In genomic region chr6:147705936-147706335, GRCm38 (mm10) we compare ENCODE assay signal across 28 mouse cellular contexts.
"Had no signal": no experiment of that assay in that cellular context is flagged by ENCODE, and none has a peak within 500 bp of the region (broad histone marks: within the 10 kb centered on the region; RNA-seq: fewer than 3 reads in every experiment).

No protein-coding gene starts in this region.

- H3K4me3 ChIP-seq: embryonic facial prominence, embryonic 10.5 days; embryonic facial prominence, embryonic 12.5 days; embryonic facial prominence, embryonic 13.5 days; embryonic facial prominence, embryonic 15.5 days; erythroblast, embryonic 14.5 days; forebrain, embryonic 10.5 days; forebrain, embryonic 12.5 days; forebrain, embryonic 13.5 days; forebrain, embryonic 15.5 days; gastrocnemius, adult 2 months had no signal

- H3K27me3 ChIP-seq: embryonic facial prominence, embryonic 12.5 days; embryonic facial prominence, embryonic 13.5 days; embryonic facial prominence, embryonic 15.5 days; forebrain, embryonic 12.5 days; forebrain, embryonic 13.5 days; forebrain, embryonic 15.5 days had no signal

- H3K9ac ChIP-seq: embryonic facial prominence, embryonic 12.5 days; embryonic facial prominence, embryonic 13.5 days; embryonic facial prominence, embryonic 15.5 days; forebrain, embryonic 12.5 days; forebrain, embryonic 13.5 days; forebrain, embryonic 15.5 days; forebrain, postnatal 0 days had no signal

- H3K27ac ChIP-seq: embryonic facial prominence, embryonic 10.5 days; embryonic facial prominence, embryonic 12.5 days; embryonic facial prominence, embryonic 13.5 days; embryonic facial prominence, embryonic 15.5 days; forebrain, embryonic 10.5 days; forebrain, embryonic 12.5 days; forebrain, embryonic 13.5 days; forebrain, embryonic 15.5 days; gastrocnemius, adult 2 months had no signal

- H3K36me3 ChIP-seq: embryonic facial prominence, embryonic 10.5 days; embryonic facial prominence, embryonic 12.5 days; embryonic facial prominence, embryonic 13.5 days; embryonic facial prominence, embryonic 15.5 days; forebrain, embryonic 10.5 days; forebrain, embryonic 12.5 days; forebrain, embryonic 15.5 days had no signal

- ATAC-seq: forebrain, embryonic 13.5 days; forebrain, embryonic 14.5 days; forebrain, embryonic 15.5 days; forebrain, embryonic 16.5 days; forebrain, postnatal 0 days had no signal

- DNase-seq: cerebellum, adult 18-20 months; cerebellum, adult 2 months; cerebellum, adult 8-10 months; cerebellum, adult 9-10 months; cerebellum, adult 9-11 months; cerebellum, postnatal 10 days; cerebellum, postnatal 14 days; cerebellum, postnatal 25 days; cerebellum, postnatal 36 days; embryo, embryonic 11 days; forebrain, postnatal 0 days; gastrocnemius, adult 2 months; gastrocnemius, postnatal 10 days; gastrocnemius, postnatal 14 days; gastrocnemius, postnatal 25 days; gastrocnemius, postnatal 36 days; heart, adult 18-20 months had no signal

- H3K4me1 ChIP-seq: embryonic facial prominence, embryonic 15.5 days; forebrain, embryonic 10.5 days; forebrain, embryonic 12.5 days; forebrain, embryonic 13.5 days; forebrain, embryonic 15.5 days had no signal

- H3K9me3 ChIP-seq: embryonic facial prominence, embryonic 10.5 days; embryonic facial prominence, embryonic 12.5 days; embryonic facial prominence, embryonic 13.5 days; embryonic facial prominence, embryonic 15.5 days; forebrain, embryonic 10.5 days; forebrain, embryonic 12.5 days; forebrain, embryonic 13.5 days; forebrain, embryonic 15.5 days had no signal

- H3K4me2 ChIP-seq: embryonic facial prominence, embryonic 12.5 days; embryonic facial prominence, embryonic 13.5 days; embryonic facial prominence, embryonic 15.5 days; forebrain, embryonic 12.5 days; forebrain, embryonic 13.5 days; forebrain, embryonic 15.5 days had no signal
